Mouse (Mus musculus) liver, postnatal 0 days (tissue): ENCODE data around the gene Ptgs1. TPM values are rescaled to one million over a fixed set of nuclear protein-coding genes. Genes with fewer than 3 reads are reported as not detected.

Experiments
- ATAC-seq: fragments of 200-750 bp; cut with Nextera tagmentation; 2 replicates; pipeline ENCODE4 v1.8.0; 2017; ENCODE audit warnings: mild to moderate bottlenecking, moderate library complexity
- DNase-seq: peaks from one replicate; pipeline ENCODE4 v3.0.0-alpha.2; 2016
- H3K27ac ChIP-seq: fragments of 300-500 bp; sonication (generic); 2 replicates; pipeline ENCODE4 v1.5.1; 2014; ENCODE audit warnings: antibody characterized with exemption, moderate library complexity, mild to moderate bottlenecking, low read depth
- H3K27me3 ChIP-seq: fragments of 300-500 bp; sonication (generic); 2 replicates; pipeline ENCODE4 v1.6.1; 2014; ENCODE audit warnings: low read length, control low read depth, mixed read lengths; ENCODE audit not compliant: insufficient read depth
- H3K36me3 ChIP-seq: fragments of 300-500 bp; sonication (generic); replicated peaks from 2 replicates; pipeline ENCODE4 v1.6.1; 2014; ENCODE audit warnings: mild to moderate bottlenecking, control low read depth, low read length, moderate library complexity, mixed read lengths; ENCODE audit not compliant: insufficient read depth
- H3K4me1 ChIP-seq: fragments of 300-500 bp; sonication (generic); 2 replicates; pipeline ENCODE4 v1.6.1; 2014; ENCODE audit warnings: antibody characterized with exemption, mild to moderate bottlenecking, control low read depth; ENCODE audit not compliant: insufficient read depth
- H3K4me2 ChIP-seq: fragments of 300-500 bp; sonication (generic); 2 replicates; pipeline ENCODE4 v1.6.1; 2014; ENCODE audit warnings: low read depth, mild to moderate bottlenecking, low read length, moderate library complexity, mixed read lengths
- H3K4me3 ChIP-seq: fragments of 300-500 bp; sonication (generic); 2 replicates; pipeline ENCODE4 v1.5.1; 2014; ENCODE audit warnings: low read depth, low read length
- H3K9ac ChIP-seq: fragments of 300-500 bp; sonication (generic); replicated peaks from 2 replicates; pipeline ENCODE4 v1.6.1; 2014; ENCODE audit warnings: mild to moderate bottlenecking, moderate library complexity
- H3K9me3 ChIP-seq: fragments of 300-500 bp; sonication (generic); 2 replicates; pipeline ENCODE4 v1.6.1; 2016; ENCODE audit warnings: mild to moderate bottlenecking, control low read depth, low read length, mixed read lengths
- CTCF ChIP-seq: sonication (generic); IDR thresholded peaks from 2 replicates; pipeline ENCODE4 v1.5.1; 2016; ENCODE audit warnings: antibody characterized with exemption, low read depth
- EP300 ChIP-seq: IDR thresholded peaks from 2 replicates; pipeline ENCODE4 v1.6.1; 2016; ENCODE audit warnings: antibody characterized with exemption, low read depth, mild to moderate bottlenecking
- WGBS: fragments of 180-500 bp; shearing (Covaris S2); extraction: QIAGEN DNeasy Blood & Tissue Kit; methylation state at CpG from one replicate; pipeline ENCODE4 v1.1.7; 2014; ENCODE audit not compliant: insufficient replicate concordance; 5-methylcytosine and 5-hydroxymethylcytosine counted together
- polyA plus RNA-seq: library from polyadenylated mRNA; unstranded; fragments of >200 nt; fragmentation: Nextera tagmentation; extraction: Ambion mirVana; gene quantifications from 2 replicates; pipeline ENCODE4 v1.2.1, GENCODE M21; 2015

Gene Ptgs1
- polyA plus RNA-seq, 1 experiment from 2014 or later = 25.3 TPM

DNA sequence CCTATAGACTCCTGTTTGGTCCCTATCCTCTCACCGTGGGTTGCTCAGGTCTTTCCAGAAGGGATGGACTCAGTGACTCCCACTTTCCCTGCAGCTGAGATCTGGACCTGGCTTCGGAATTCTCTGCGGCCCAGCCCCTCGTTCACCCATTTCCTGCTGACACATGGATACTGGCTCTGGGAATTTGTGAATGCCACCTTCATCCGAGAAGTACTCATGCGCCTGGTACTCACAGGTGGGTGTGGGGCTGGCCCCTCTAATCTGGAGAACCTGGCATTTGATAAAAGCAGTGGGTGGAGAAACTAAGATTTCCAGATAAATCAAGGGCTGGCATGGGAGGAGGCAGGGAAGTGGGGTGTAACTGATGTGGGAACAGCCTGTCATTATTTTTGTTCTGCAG lies 7.3 kb downstream of the Ptgs1 start:
- no peak for ATAC-seq
- DNase-seq = no peak
- H3K27me3 ChIP-seq = no peaks in the 10 kb centered on the region
- WGBS = 81% methylated on average over 6 of the region's 6 CpGs
- no peak overlapping the region for H3K27ac ChIP-seq
- H3K36me3 ChIP-seq = peaks cover 12% of the 10 kb centered on the region
- H3K4me3 ChIP-seq = no peak overlapping the region
- H3K4me2 ChIP-seq = no peak overlapping the region
- TF ChIP-seq EP300 = no peak
- H3K4me1 ChIP-seq = peaks cover 14% of the 10 kb centered on the region
- H3K9ac ChIP-seq = no peak overlapping the region
- H3K9me3 ChIP-seq = no peaks in the 10 kb centered on the region

DNA sequence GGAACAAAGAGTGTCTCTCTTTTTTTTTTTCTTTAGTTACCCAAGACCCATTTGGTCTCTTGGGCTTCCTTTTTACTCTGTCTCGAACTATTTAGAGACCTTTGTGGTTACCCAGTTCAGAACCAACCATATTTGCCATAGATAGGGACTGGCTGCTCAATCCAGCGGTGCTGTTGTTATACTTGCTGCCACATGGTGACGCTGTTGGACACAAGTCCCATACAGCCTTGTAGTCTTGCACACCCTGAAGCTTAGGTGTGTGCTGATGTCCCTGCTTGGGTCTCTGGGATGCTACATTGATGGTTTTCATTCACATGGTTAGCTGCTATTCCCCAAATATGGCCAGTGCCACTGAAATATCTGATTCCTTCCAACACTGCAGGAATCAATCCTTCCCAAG lies 8.2 kb downstream of the Ptgs1 start:
- DNase-seq = no peak
- Histone ChIP-seq H3K9ac (no peak overlapping the region), H3K4me3 (no peak overlapping the region)

DNA sequence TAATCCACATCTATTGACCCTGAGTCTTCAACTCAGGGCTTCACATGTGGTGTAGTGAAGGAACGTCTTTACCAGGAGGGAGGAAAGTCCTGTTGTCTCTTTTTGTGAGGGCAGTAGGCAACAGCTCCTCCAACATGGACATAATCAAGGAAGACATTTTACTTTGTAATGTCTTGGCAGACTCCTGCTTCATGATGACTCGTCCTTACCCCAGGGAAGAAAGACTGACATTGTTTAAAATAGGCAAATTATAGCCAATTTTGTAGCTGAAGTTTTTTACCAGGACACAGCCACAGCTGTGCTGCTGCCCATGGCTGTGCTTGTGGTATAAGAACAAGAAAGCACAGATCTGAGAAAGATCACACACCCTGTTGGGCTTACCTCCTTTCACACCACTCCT lies 8.7 kb downstream of the Ptgs1 start:
- no peak overlapping the region for H3K9ac ChIP-seq
- no peak for DNase-seq
- 72% methylated on average over 2 of the region's 2 CpGs for WGBS
- no peaks in the 10 kb centered on the region for H3K9me3 ChIP-seq
- peaks cover 20% of the 10 kb centered on the region for H3K4me1 ChIP-seq
- no peak overlapping the region for H3K4me2 ChIP-seq
- no peaks in the 10 kb centered on the region for H3K27me3 ChIP-seq
- H3K36me3 ChIP-seq = peaks cover 16% of the 10 kb centered on the region
- TF ChIP-seq CTCF (no peak), EP300 (no peak)
- no peak overlapping the region for H3K4me3 ChIP-seq
- ATAC-seq = no peak
- H3K27ac ChIP-seq = no peak overlapping the region

More for the DNA sequence above, 8.2 kb downstream of the Ptgs1 start:
- no peak for ATAC-seq
- Histone ChIP-seq H3K9me3 (no peaks in the 10 kb centered on the region), H3K4me2 (no peak overlapping the region), H3K36me3 (peaks cover 15% of the 10 kb centered on the region), H3K27me3 (no peaks in the 10 kb centered on the region), H3K4me1 (peaks cover 16% of the 10 kb centered on the region), H3K27ac (no peak overlapping the region)
- WGBS = 72% methylated on average over 3 of the region's 3 CpGs
- no peak for TF ChIP-seq EP300
- peak; percentile 42 for TF ChIP-seq CTCF

DNA sequence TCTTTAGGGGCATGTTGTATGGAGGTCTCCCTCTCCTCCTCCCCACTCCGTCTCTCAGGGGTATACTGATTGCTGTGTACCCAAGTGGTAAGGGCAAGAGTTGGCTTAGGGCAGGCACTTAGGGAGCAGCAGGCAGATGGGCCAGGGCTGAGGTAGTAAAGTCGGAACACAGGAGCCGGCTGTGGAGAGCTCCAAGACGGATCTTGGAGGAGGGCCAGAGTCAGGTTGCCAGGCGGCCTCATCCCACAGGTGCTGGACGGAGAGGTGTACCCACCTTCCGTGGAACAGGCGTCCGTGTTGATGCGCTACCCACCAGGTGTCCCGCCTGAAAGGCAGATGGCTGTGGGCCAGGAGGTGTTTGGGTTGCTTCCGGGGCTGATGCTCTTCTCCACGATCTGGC lies 12.3 kb downstream of the Ptgs1 start:
- DNase-seq (no peak), ATAC-seq (no peak)
- H3K36me3 ChIP-seq = peaks cover 23% of the 10 kb centered on the region
- H3K27me3 ChIP-seq = no peaks in the 10 kb centered on the region
- H3K4me1 ChIP-seq = peaks cover 8% of the 10 kb centered on the region
- H3K4me2 ChIP-seq = no peak overlapping the region
- no peak overlapping the region for H3K9ac ChIP-seq
- TF ChIP-seq CTCF (no peak), EP300 (no peak)
- H3K4me3 ChIP-seq = no peak overlapping the region
- H3K9me3 ChIP-seq = no peaks in the 10 kb centered on the region
- no peak overlapping the region for H3K27ac ChIP-seq
- WGBS = 87% methylated on average over 13 of the region's 13 CpGs

DNA sequence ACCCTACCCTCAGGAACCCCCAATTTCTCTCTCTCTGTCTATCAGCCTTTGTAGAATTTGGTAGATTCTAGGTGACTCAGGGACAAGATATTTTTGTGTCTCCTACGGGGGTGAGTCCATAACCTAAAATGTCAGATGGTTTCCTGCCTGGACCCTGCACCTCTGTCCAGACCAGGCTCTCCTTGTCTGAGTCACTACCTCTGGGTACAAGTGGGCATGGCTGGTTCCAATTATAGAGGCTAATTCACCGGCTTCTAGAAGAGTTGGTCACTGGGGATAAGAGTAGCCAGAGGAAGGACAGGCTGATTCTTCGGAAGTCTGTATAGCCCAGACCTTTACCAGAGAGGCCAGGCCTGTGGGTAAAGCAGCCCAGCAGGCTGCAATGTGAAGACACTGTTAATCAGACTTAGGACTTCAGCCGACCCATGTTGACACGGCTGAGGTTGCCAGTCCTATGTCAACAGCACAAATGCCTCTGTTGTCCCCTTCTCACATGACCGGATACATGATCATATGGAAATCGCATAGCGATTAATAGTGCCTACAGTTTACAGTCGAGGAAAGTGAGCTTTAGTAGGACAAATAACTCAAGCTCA lies 13.2 kb downstream of the Ptgs1 start:
- ATAC-seq (peak; percentile 93), DNase-seq (no peak)
- TF ChIP-seq CTCF (no peak), EP300 (no peak)
- Histone ChIP-seq H3K9me3 (no peaks in the 10 kb centered on the region), H3K36me3 (peaks cover 22% of the 10 kb centered on the region), H3K27ac (peak overlapping the region; percentile 40; the same call in 1 of the 2 replicates), H3K27me3 (no peaks in the 10 kb centered on the region), H3K4me2 (peak overlapping the region; percentile 38; the same call in 1 of the 2 replicates), H3K4me1 (peaks cover 8% of the 10 kb centered on the region), H3K9ac (no peak overlapping the region; the same call in 1 of the 2 replicates), H3K4me3 (no peak overlapping the region)
- WGBS = 63% methylated on average over 9 of the region's 9 CpGs

DNA sequence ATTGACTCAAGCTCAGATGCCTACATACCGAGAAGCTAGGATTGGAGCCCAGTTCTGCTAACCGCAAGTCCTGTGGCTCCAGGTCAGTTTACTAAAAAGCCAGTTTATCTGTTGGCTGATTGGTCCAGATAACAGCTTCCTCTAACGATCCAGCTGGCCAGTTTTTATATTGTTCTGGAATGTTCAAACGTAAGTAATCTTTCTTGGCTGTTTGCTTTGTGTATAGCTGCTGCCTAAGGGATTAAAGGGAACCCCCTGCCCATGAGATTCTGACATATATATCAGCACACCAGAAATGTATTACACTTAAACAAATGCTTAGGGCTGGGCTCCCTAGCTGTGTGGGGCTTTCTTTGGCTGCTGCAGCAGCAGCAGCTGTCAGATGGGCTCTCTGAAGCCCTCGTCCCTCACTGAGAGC lies 13.7 kb downstream of the Ptgs1 start:
- DNase-seq (no peak), ATAC-seq (peak; percentile 49)
- Histone ChIP-seq H3K27ac (peak overlapping the region; percentile 40; the same call in 1 of the 2 replicates), H3K9me3 (no peaks in the 10 kb centered on the region), H3K27me3 (no peaks in the 10 kb centered on the region), H3K4me3 (no peak overlapping the region), H3K4me1 (peaks cover 8% of the 10 kb centered on the region), H3K9ac (no peak overlapping the region), H3K4me2 (peak overlapping the region; percentile 38; the same call in 1 of the 2 replicates), H3K36me3 (peaks cover 17% of the 10 kb centered on the region)
- TF ChIP-seq EP300 (no peak), CTCF (no peak)
- WGBS = 53% methylated on average over 5 of the region's 5 CpGs

DNA sequence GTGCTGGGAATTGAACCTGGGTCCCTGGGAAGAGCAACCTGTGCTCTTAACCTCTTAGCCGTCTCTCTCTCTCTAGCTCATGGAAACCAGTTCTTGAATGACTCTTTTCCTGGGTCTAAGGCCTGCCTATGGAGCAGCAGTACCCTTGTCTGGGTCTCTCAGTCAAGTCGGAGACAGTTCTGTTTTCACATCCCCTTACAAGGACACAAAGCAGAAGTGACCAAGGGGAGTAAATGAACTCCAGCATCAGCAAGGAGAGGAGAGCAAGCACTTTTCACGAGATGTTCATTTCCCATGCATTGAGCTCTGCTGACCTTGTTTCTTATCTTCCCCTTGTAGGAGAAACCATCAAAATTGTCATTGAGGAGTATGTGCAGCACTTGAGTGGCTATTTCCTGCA lies 14.5 kb downstream of the Ptgs1 start:
- Histone ChIP-seq H3K4me3 (no peak overlapping the region), H3K27ac (no peak overlapping the region), H3K9ac (no peak overlapping the region), H3K4me2 (no peak overlapping the region), H3K9me3 (no peaks in the 10 kb centered on the region), H3K36me3 (peaks cover 16% of the 10 kb centered on the region), H3K27me3 (no peaks in the 10 kb centered on the region), H3K4me1 (peaks cover 8% of the 10 kb centered on the region)
- 60% methylated on average over 3 of the region's 3 CpGs for WGBS
- TF ChIP-seq CTCF (no peak), EP300 (no peak)
- no peak for DNase-seq
- ATAC-seq = no peak
